Mouse (Mus musculus): ENCODE data around the gene Ldb2. TPM values are rescaled to one million over a fixed set of nuclear protein-coding genes. Genes with fewer than 3 reads are reported as not detected.

Ldb2 gene
- polyA plus RNA-seq, 2 experiments, result 2.0 to 4.2 TPM

DNA sequence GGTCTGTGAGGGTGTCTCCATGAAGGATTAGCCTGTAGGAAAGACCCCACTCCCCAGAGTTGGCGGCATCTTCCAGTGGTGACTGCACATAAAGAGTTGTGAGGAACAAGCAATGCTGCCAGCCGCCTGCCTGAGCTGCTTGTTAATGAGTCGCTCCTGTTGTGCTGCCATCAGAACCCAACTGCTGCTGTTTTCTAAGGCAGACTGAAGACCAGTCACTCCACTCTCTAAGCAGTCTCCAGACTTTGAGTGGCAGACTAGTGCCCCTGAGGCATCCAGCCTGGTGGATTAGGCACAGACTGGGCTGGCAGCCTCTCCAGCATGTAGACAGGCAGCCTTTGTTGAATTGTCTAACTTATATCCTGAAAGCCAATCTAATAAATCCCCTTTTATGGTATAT, 101.5 kb downstream of the Ldb2 start:
- TF ChIP-seq EP300 (IDR thresholded peaks at IDR 0.05; ENCODE audit: low read depth), result no peak
- no peak for TF ChIP-seq CTCF (IDR thresholded peaks at IDR 0.05; ENCODE audit: low read depth)
- H3K36me3 ChIP-seq (replicated peaks; ENCODE audit: control insufficient read depth, insufficient read depth, low read depth), result no peaks in the 10 kb centered on the region
- H3K27me3 ChIP-seq (ENCODE audit: control insufficient read depth, insufficient read depth, low read length), result no peaks in the 10 kb centered on the region
- no peak overlapping the region for H3K9ac ChIP-seq (replicated peaks)
- no peak overlapping the region for H3K4me2 ChIP-seq (ENCODE audit: low read depth)
- no peak overlapping the region for H3K4me3 ChIP-seq (ENCODE audit: insufficient read depth in 1 of 2, low read depth in 2 of 2, low read length in 2 of 2)
- DNase-seq (ENCODE audit: low read depth in 3 of 3, low spot score in 3 of 3), result no peak
- no peak overlapping the region for H3K27ac ChIP-seq
- no peak for ATAC-seq (ENCODE audit: insufficient read depth)
- WGBS (ENCODE audit: insufficient replicate concordance), result 66% methylated on average over 3 of the region's 3 CpGs
- no peaks in the 10 kb centered on the region for H3K4me1 ChIP-seq (replicated peaks; ENCODE audit: control insufficient read depth in 2 of 2, insufficient read depth in 2 of 2, low read length in 1 of 2)
- no peaks in the 10 kb centered on the region for H3K9me3 ChIP-seq (ENCODE audit: control insufficient read depth, low read length)

DNA sequence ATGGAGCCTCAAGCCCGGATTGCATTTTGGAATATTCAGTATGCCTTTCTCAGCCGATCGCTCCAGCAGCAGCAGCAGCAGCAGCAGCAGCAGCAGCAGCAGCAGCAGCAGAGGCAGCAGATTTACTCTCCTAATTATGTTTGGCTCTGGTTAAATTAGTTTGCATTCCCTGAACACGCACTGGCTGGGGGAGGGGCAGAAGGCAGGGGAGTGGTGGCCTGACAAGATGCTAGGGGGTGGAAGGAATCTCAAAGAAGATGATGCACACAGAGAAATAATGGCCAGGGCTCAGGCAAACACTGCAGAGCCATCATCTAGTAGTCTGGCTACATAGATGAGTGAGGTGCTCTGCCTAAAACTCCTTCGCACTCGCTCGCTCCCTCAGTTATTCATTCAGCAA, 102.9 kb downstream of the Ldb2 start:
- TF ChIP-seq EP300 (IDR thresholded peaks at IDR 0.05; ENCODE audit: low read depth), result no peak
- TF ChIP-seq CTCF (IDR thresholded peaks at IDR 0.05; ENCODE audit: low read depth), result no peak
- Histone ChIP-seq H3K36me3 (replicated peaks; ENCODE audit: control insufficient read depth, insufficient read depth, low read depth) (no peaks in the 10 kb centered on the region), H3K9me3 (ENCODE audit: control insufficient read depth, low read length) (no peaks in the 10 kb centered on the region), H3K4me1 (replicated peaks; ENCODE audit: control insufficient read depth in 2 of 2, insufficient read depth in 2 of 2, low read length in 1 of 2) (no peaks in the 10 kb centered on the region), H3K27ac (no peak overlapping the region), H3K27me3 (ENCODE audit: control insufficient read depth, insufficient read depth, low read length) (no peaks in the 10 kb centered on the region), H3K9ac (replicated peaks) (no peak overlapping the region), H3K4me3 (ENCODE audit: insufficient read depth in 1 of 2, low read depth in 2 of 2, low read length in 2 of 2) (no peak overlapping the region), H3K4me2 (ENCODE audit: low read depth) (no peak overlapping the region)
- DNase-seq (ENCODE audit: low read depth in 3 of 3, low spot score in 3 of 3) (no peak), ATAC-seq (ENCODE audit: insufficient read depth) (no peak)
- WGBS (ENCODE audit: insufficient replicate concordance), result 61% methylated on average over 7 of the region's 7 CpGs

DNA sequence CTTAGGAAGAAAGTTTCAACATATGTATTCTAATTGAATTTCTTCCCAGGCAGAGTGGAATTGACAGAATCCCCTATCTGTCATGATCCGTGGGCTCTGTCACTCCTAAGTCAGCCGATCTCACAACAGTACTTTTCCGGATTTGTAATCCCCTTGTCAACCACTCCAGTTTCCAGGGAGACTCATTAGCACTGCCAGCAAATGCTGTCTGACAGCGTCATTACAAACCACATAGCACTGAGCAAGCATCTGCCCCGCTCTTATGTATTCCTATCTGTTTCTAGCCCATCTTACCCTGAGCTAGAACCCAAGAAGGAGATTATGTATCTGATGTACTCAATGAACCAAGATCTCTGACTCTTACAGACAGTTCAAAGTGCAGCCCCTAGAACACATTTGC, 105.8 kb downstream of the Ldb2 start:
- Histone ChIP-seq H3K9me3 (ENCODE audit: control insufficient read depth, low read length) (no peaks in the 10 kb centered on the region), H3K27me3 (ENCODE audit: control insufficient read depth, insufficient read depth, low read length) (no peaks in the 10 kb centered on the region), H3K27ac (no peak overlapping the region), H3K4me3 (ENCODE audit: insufficient read depth in 1 of 2, low read depth in 2 of 2, low read length in 2 of 2) (no peak overlapping the region), H3K36me3 (replicated peaks; ENCODE audit: control insufficient read depth, insufficient read depth, low read depth) (no peaks in the 10 kb centered on the region), H3K9ac (replicated peaks) (no peak overlapping the region), H3K4me2 (ENCODE audit: low read depth) (no peak overlapping the region), H3K4me1 (replicated peaks; ENCODE audit: control insufficient read depth in 2 of 2, insufficient read depth in 2 of 2, low read length in 1 of 2) (no peaks in the 10 kb centered on the region)
- no peak for ATAC-seq (ENCODE audit: insufficient read depth)
- no peak for TF ChIP-seq EP300 (IDR thresholded peaks at IDR 0.05; ENCODE audit: low read depth)
- no peak for TF ChIP-seq CTCF (IDR thresholded peaks at IDR 0.05; ENCODE audit: low read depth)
- no peak for DNase-seq (ENCODE audit: low read depth in 3 of 3, low spot score in 3 of 3)
- 59% methylated on average over 5 of the region's 5 CpGs for WGBS (ENCODE audit: insufficient replicate concordance)

DNA sequence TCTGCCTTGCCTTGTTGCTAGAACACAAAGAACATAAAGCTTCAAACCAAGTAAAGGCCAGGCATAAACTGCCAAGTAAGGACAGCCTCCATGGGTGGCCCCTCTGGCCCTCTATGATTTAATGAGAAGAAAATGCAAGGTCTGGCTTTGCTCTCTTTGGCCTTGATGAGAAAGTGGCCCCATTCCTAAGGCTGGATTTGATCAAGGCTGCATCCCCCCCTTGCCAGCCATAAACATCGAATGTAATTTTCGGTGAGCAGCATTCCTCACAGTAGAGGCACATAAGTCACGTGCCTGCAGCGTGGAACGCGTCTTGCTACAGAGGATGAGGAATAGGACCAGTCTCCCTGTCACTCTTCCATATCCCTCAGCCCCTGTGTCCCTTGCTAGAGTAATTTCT, 113.1 kb downstream of the Ldb2 start:
- H3K27ac ChIP-seq, result no peak overlapping the region
- no peak for TF ChIP-seq EP300 (IDR thresholded peaks at IDR 0.05; ENCODE audit: low read depth)
- no peak for TF ChIP-seq CTCF (IDR thresholded peaks at IDR 0.05; ENCODE audit: low read depth)
- no peak for ATAC-seq (ENCODE audit: insufficient read depth)
- no peak overlapping the region for H3K4me2 ChIP-seq (ENCODE audit: low read depth)
- no peak overlapping the region for H3K4me3 ChIP-seq (ENCODE audit: insufficient read depth in 1 of 2, low read depth in 2 of 2, low read length in 2 of 2)
- no peaks in the 10 kb centered on the region for H3K27me3 ChIP-seq (ENCODE audit: control insufficient read depth, insufficient read depth, low read length)
- DNase-seq (ENCODE audit: low read depth in 3 of 3, low spot score in 3 of 3), result no peak
- H3K36me3 ChIP-seq (replicated peaks; ENCODE audit: control insufficient read depth, insufficient read depth, low read depth), result no peaks in the 10 kb centered on the region
- no peak overlapping the region for H3K9ac ChIP-seq (replicated peaks)
- H3K9me3 ChIP-seq (ENCODE audit: control insufficient read depth, low read length), result no peaks in the 10 kb centered on the region
- WGBS (ENCODE audit: insufficient replicate concordance), result 76% methylated on average over 6 of the region's 6 CpGs
- no peaks in the 10 kb centered on the region for H3K4me1 ChIP-seq (replicated peaks; ENCODE audit: control insufficient read depth in 2 of 2, insufficient read depth in 2 of 2, low read length in 1 of 2)

DNA sequence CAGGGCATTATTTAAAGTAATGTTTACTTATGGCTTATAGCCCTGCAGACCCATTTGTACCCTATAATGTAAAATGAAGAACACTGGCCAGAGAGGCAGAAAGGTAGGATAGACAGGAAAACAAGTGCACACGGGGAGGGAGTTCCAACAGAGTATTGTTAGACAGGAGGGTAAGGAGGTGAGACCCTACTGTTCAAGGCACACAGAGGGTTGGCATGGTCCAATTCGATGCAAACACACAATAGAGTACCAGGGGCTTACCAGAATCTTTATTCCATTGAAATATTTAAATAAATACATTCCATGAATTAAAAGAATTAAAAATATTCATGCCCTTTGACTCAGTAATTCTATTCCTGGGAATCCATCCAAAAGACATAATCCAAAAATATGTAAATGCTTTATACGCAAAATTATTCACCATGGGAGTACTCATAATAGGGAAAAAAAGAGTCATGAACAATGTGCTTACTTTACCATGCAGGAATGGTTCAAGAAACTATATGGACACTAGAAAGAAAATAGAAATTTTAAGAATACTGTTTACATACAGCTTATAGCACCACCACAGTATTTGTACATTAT, 118.3 kb downstream of the Ldb2 start:
- 56% methylated on average over 3 of the region's 3 CpGs for WGBS (ENCODE audit: insufficient replicate concordance)
- no peak overlapping the region for H3K27ac ChIP-seq
- H3K36me3 ChIP-seq (replicated peaks; ENCODE audit: control insufficient read depth, insufficient read depth, low read depth), result no peaks in the 10 kb centered on the region
- DNase-seq (ENCODE audit: low read depth in 3 of 3, low spot score in 3 of 3) (no peak), ATAC-seq (ENCODE audit: insufficient read depth) (no peak)
- H3K4me1 ChIP-seq (replicated peaks; ENCODE audit: control insufficient read depth in 2 of 2, insufficient read depth in 2 of 2, low read length in 1 of 2), result no peaks in the 10 kb centered on the region
- TF ChIP-seq EP300 (IDR thresholded peaks at IDR 0.05; ENCODE audit: low read depth) (no peak), CTCF (IDR thresholded peaks at IDR 0.05; ENCODE audit: low read depth) (no peak)
- no peaks in the 10 kb centered on the region for H3K9me3 ChIP-seq (ENCODE audit: control insufficient read depth, low read length)
- no peak overlapping the region for H3K4me2 ChIP-seq (ENCODE audit: low read depth)
- H3K4me3 ChIP-seq (ENCODE audit: insufficient read depth in 1 of 2, low read depth in 2 of 2, low read length in 2 of 2), result no peak overlapping the region
- no peak overlapping the region for H3K9ac ChIP-seq (replicated peaks)
- no peaks in the 10 kb centered on the region for H3K27me3 ChIP-seq (ENCODE audit: control insufficient read depth, insufficient read depth, low read length)
